Comparison of ENCODE assay signal across 8 mouse cellular contexts in genomic region chr10:80675405-80676197, GRCm38 (mm10). TPM values are rescaled to one million over a fixed set of nuclear protein-coding genes. Genes with fewer than 3 reads are reported as not detected.
DNase-seq lines count a peak whose midpoint lies in the region; ATAC-seq and TF ChIP-seq lines count a peak whose summit lies in the region.

No protein-coding gene starts in this region.

- peaks cover 25% of the 10 kb centered on the region for H3K36me3 ChIP-seq in kidney, embryonic 16.5 days (ENCODE audit: insufficient read depth, low read length)
- H3K36me3 ChIP-seq in forebrain, embryonic 14.5 days (ENCODE audit: control insufficient read depth, insufficient read depth, low read length): peaks cover 30% of the 10 kb centered on the region
- peaks cover 35% of the 10 kb centered on the region for H3K36me3 ChIP-seq in limb, embryonic 14.5 days (ENCODE audit: control insufficient read depth, insufficient read depth, low read length)
- peaks cover 28% of the 10 kb centered on the region for H3K36me3 ChIP-seq in neural tube, embryonic 12.5 days

- whole genome bisulfite sequencing in kidney, embryonic 16.5 days: 0% methylated on average over 33 of the region's 54 CpGs
- WGBS in forebrain, embryonic 14.5 days: 2% methylated on average over 29 of the region's 54 CpGs
- WGBS in limb, embryonic 14.5 days: 0% methylated on average over 33 of the region's 54 CpGs
- under 1% methylated on average over 53 of the region's 54 CpGs for WGBS in neural tube, embryonic 12.5 days

- H3K4me2 ChIP-seq in kidney, embryonic 16.5 days (replicated peaks; ENCODE audit: low read depth, low read length): peak overlapping the region; percentile 80
- H3K4me2 ChIP-seq in forebrain, embryonic 14.5 days (ENCODE audit: low read length): peak overlapping the region; percentile 95
- peak overlapping the region; percentile 87 for H3K4me2 ChIP-seq in limb, embryonic 14.5 days (replicated peaks; ENCODE audit: low read depth, low read length, severe bottlenecking)
- peak overlapping the region; percentile 89 for H3K4me2 ChIP-seq in neural tube, embryonic 12.5 days (replicated peaks)

- H3K9me3 ChIP-seq in kidney, embryonic 16.5 days (ENCODE audit: low read length): no peaks in the 10 kb centered on the region
- H3K9me3 ChIP-seq in forebrain, embryonic 14.5 days (replicated peaks; ENCODE audit: control insufficient read depth, low read length): no peaks in the 10 kb centered on the region
- no peaks in the 10 kb centered on the region for H3K9me3 ChIP-seq in limb, embryonic 14.5 days (ENCODE audit: control insufficient read depth, low read length)
- H3K9me3 ChIP-seq in neural tube, embryonic 12.5 days: no peaks in the 10 kb centered on the region

- H3K4me3 ChIP-seq in kidney, embryonic 16.5 days (ENCODE audit: low read length): peak overlapping the region; percentile 81
- H3K4me3 ChIP-seq in forebrain, embryonic 14.5 days (ENCODE audit: low read depth, low read length): peak overlapping the region; percentile 88
- peak overlapping the region; percentile 97 for H3K4me3 ChIP-seq in limb, embryonic 14.5 days (replicated peaks; ENCODE audit: low read length)
- H3K4me3 ChIP-seq in neural tube, embryonic 12.5 days: peak overlapping the region; percentile 68

- no peak for DNase-seq in kidney, adult 18-20 months
- DNase-seq in R1 (ENCODE audit: low read depth, low spot score): peak; percentile 18
- DNase-seq in forebrain, embryonic 14.5 days (ENCODE audit: low spot score): peak; percentile 46
- DNase-seq in limb, embryonic 14.5 days (ENCODE audit: low spot score): no peak
- no peak for DNase-seq in T-cell, adult 2 months (ENCODE audit: low spot score)

- no peaks in the 10 kb centered on the region for H3K27me3 ChIP-seq in kidney, embryonic 16.5 days (ENCODE audit: insufficient read depth, low read length)
- no peaks in the 10 kb centered on the region for H3K27me3 ChIP-seq in forebrain, embryonic 14.5 days (replicated peaks; ENCODE audit: control insufficient read depth, insufficient read depth, low read length)
- no peaks in the 10 kb centered on the region for H3K27me3 ChIP-seq in limb, embryonic 14.5 days (ENCODE audit: control insufficient read depth, insufficient read depth, low read length)
- H3K27me3 ChIP-seq in neural tube, embryonic 12.5 days (replicated peaks): no peaks in the 10 kb centered on the region

- peaks cover 66% of the 10 kb centered on the region for H3K4me1 ChIP-seq in kidney, embryonic 16.5 days (ENCODE audit: insufficient read depth, low read length)
- peaks cover 48% of the 10 kb centered on the region for H3K4me1 ChIP-seq in forebrain, embryonic 14.5 days (ENCODE audit: control insufficient read depth, insufficient read depth, low read length)
- peaks cover 48% of the 10 kb centered on the region for H3K4me1 ChIP-seq in limb, embryonic 14.5 days (ENCODE audit: control insufficient read depth, insufficient read depth, low read length)
- peaks cover 65% of the 10 kb centered on the region for H3K4me1 ChIP-seq in neural tube, embryonic 12.5 days

- no peak; the same call in 1 of the 2 replicates for ATAC-seq in kidney, embryonic 16.5 days (ENCODE audit: low FRiP score, low TSS enrichment)
- peak; percentile 27 for ATAC-seq in forebrain, embryonic 14.5 days
- ATAC-seq in limb, embryonic 14.5 days (ENCODE audit: low FRiP score, low read depth): no peak
- peak; percentile 14; the same call in 1 of the 2 replicates for ATAC-seq in neural tube, embryonic 12.5 days (ENCODE audit: low FRiP score, low read depth)
- no peak for ATAC-seq in megakaryocyte progenitor cell, adult 5-6 weeks (replicated peaks; ENCODE audit: poor library complexity)

- H3K27ac ChIP-seq in kidney, embryonic 16.5 days (ENCODE audit: low read length): peak overlapping the region; percentile 74
- H3K27ac ChIP-seq in forebrain, embryonic 14.5 days (ENCODE audit: low read depth, low read length): peak overlapping the region; percentile 82
- H3K27ac ChIP-seq in limb, embryonic 14.5 days (replicated peaks; ENCODE audit: low read depth, low read length): peak overlapping the region; percentile 86
- peak overlapping the region; percentile 32; the same call in 1 of the 2 replicates for H3K27ac ChIP-seq in neural tube, embryonic 12.5 days

- 0 out of 2 replicates have a peak, but pooled peaks have one; percentile 40 for TF ChIP-seq POLR2A in limb, embryonic 14.5 days (IDR thresholded peaks at IDR 0.05; ENCODE audit: borderline replicate concordance, extremely low read depth, insufficient read depth, insufficient read length)

- H3K9ac ChIP-seq in kidney, embryonic 16.5 days (replicated peaks; ENCODE audit: low read length): peak overlapping the region; percentile 96
- peak overlapping the region; percentile 95 for H3K9ac ChIP-seq in forebrain, embryonic 14.5 days (ENCODE audit: low read length)
- H3K9ac ChIP-seq in limb, embryonic 14.5 days (ENCODE audit: low read depth, low read length, severe bottlenecking): peak overlapping the region; percentile 92
- H3K9ac ChIP-seq in neural tube, embryonic 12.5 days: peak overlapping the region; percentile 97

RNA-seq across cellular contexts. Expression of gene Mknk2, which starts 2.3 kb away (rescaled TPM):
- 71.1 and 108 TPM in 2 replicates for polyA plus RNA-seq in kidney, embryonic 16.5 days (2015; fragmentation: Nextera tagmentation; extraction: Ambion mirVana)
- polyA plus RNA-seq in forebrain, embryonic 14.5 days (2014; fragmentation: Nextera tagmentation; extraction: Ambion mirVana): 43.1 and 49.1 TPM in 2 replicates
- 108 and 147 TPM in 2 replicates for polyA plus RNA-seq in limb, embryonic 14.5 days (2012; rRNA removed)
- polyA plus RNA-seq in limb, embryonic 14.5 days (2014; fragmentation: Nextera tagmentation; extraction: Ambion mirVana): 93.0 and 97.7 TPM in 2 replicates
- polyA plus RNA-seq in neural tube, embryonic 12.5 days (2016; fragmentation: Nextera tagmentation; extraction: Ambion mirVana): 86.5 and 88.5 TPM in 2 replicates
- 40.1 and 46.2 TPM in 2 replicates for total RNA-seq in megakaryocyte progenitor cell, adult 5-6 weeks (2015)
- total RNA-seq in megakaryocyte progenitor cell, adult 5-6 weeks (2017): 32.8 and 44.4 TPM in 2 replicates

RNA-seq across cellular contexts. Expression of gene Btbd2, which starts 18.7 kb away (rescaled TPM):
- polyA plus RNA-seq in kidney, embryonic 16.5 days (2015; fragmentation: Nextera tagmentation; extraction: Ambion mirVana): 21.0 and 74.8 TPM in 2 replicates
- 42.6 and 52.2 TPM in 2 replicates for polyA plus RNA-seq in forebrain, embryonic 14.5 days (2014; fragmentation: Nextera tagmentation; extraction: Ambion mirVana)
- 87.8 and 122 TPM in 2 replicates for polyA plus RNA-seq in limb, embryonic 14.5 days (2012; rRNA removed)
- 78.0 and 89.1 TPM in 2 replicates for polyA plus RNA-seq in limb, embryonic 14.5 days (2014; fragmentation: Nextera tagmentation; extraction: Ambion mirVana)
- polyA plus RNA-seq in neural tube, embryonic 12.5 days (2016; fragmentation: Nextera tagmentation; extraction: Ambion mirVana): 92.8 and 100 TPM in 2 replicates
- 10.5 and 13.2 TPM in 2 replicates for total RNA-seq in megakaryocyte progenitor cell, adult 5-6 weeks (2015)
- 19.9 and 25.7 TPM in 2 replicates for total RNA-seq in megakaryocyte progenitor cell, adult 5-6 weeks (2017)

RNA-seq across cellular contexts. Expression of gene Mob3a, which starts 26.2 kb away (rescaled TPM):
- polyA plus RNA-seq in kidney, embryonic 16.5 days (2015; fragmentation: Nextera tagmentation; extraction: Ambion mirVana): 43.1 and 43.2 TPM in 2 replicates
- 35.7 and 37.2 TPM in 2 replicates for polyA plus RNA-seq in forebrain, embryonic 14.5 days (2014; fragmentation: Nextera tagmentation; extraction: Ambion mirVana)
- polyA plus RNA-seq in limb, embryonic 14.5 days (2012; rRNA removed): 33.7 and 42.7 TPM in 2 replicates
- polyA plus RNA-seq in limb, embryonic 14.5 days (2014; fragmentation: Nextera tagmentation; extraction: Ambion mirVana): 35.9 and 36.5 TPM in 2 replicates
- 59.4 and 61.5 TPM in 2 replicates for polyA plus RNA-seq in neural tube, embryonic 12.5 days (2016; fragmentation: Nextera tagmentation; extraction: Ambion mirVana)
- 26.4 and 31.9 TPM in 2 replicates for total RNA-seq in megakaryocyte progenitor cell, adult 5-6 weeks (2015)
- 34.9 and 39.0 TPM in 2 replicates for total RNA-seq in megakaryocyte progenitor cell, adult 5-6 weeks (2017)

RNA-seq across cellular contexts. Expression of gene Izumo4, which starts 26.4 kb away (rescaled TPM):
- 23.3 and 23.8 TPM in 2 replicates for polyA plus RNA-seq in kidney, embryonic 16.5 days (2015; fragmentation: Nextera tagmentation; extraction: Ambion mirVana)
- polyA plus RNA-seq in forebrain, embryonic 14.5 days (2014; fragmentation: Nextera tagmentation; extraction: Ambion mirVana): 16.0 and 21.5 TPM in 2 replicates
- 64.5 and 66.1 TPM in 2 replicates for polyA plus RNA-seq in limb, embryonic 14.5 days (2012; rRNA removed)
- polyA plus RNA-seq in limb, embryonic 14.5 days (2014; fragmentation: Nextera tagmentation; extraction: Ambion mirVana): 14.4 and 15.9 TPM in 2 replicates
- polyA plus RNA-seq in neural tube, embryonic 12.5 days (2016; fragmentation: Nextera tagmentation; extraction: Ambion mirVana): 28.6 and 29.3 TPM in 2 replicates
- total RNA-seq in megakaryocyte progenitor cell, adult 5-6 weeks (2015): 7.0 and 13.6 TPM in 2 replicates
- 1.7 and 4.3 TPM in 2 replicates for total RNA-seq in megakaryocyte progenitor cell, adult 5-6 weeks (2017)

RNA-seq across cellular contexts. Expression of gene Csnk1g2, which starts 53.0 kb away (rescaled TPM):
- polyA plus RNA-seq in kidney, embryonic 16.5 days (2015; fragmentation: Nextera tagmentation; extraction: Ambion mirVana): 30.8 and 93.6 TPM in 2 replicates
- polyA plus RNA-seq in forebrain, embryonic 14.5 days (2014; fragmentation: Nextera tagmentation; extraction: Ambion mirVana): 35.9 and 49.2 TPM in 2 replicates
- 253 and 298 TPM in 2 replicates for polyA plus RNA-seq in limb, embryonic 14.5 days (2012; rRNA removed)
- 110 and 125 TPM in 2 replicates for polyA plus RNA-seq in limb, embryonic 14.5 days (2014; fragmentation: Nextera tagmentation; extraction: Ambion mirVana)
- polyA plus RNA-seq in neural tube, embryonic 12.5 days (2016; fragmentation: Nextera tagmentation; extraction: Ambion mirVana): 173 and 192 TPM in 2 replicates
- total RNA-seq in megakaryocyte progenitor cell, adult 5-6 weeks (2015): 39.1 and 43.1 TPM in 2 replicates
- total RNA-seq in megakaryocyte progenitor cell, adult 5-6 weeks (2017): 127 and 171 TPM in 2 replicates

Comparison
In these comparisons a context has a peak if more than half of its experiments do, and no peak if none do; other contexts are left out.
1. ATAC-seq: peak in forebrain, embryonic 14.5 days (single experiment) and neural tube, embryonic 12.5 days (single experiment); none in kidney, embryonic 16.5 days (single experiment), limb, embryonic 14.5 days (single experiment) and megakaryocyte progenitor cell, adult 5-6 weeks (single experiment).
2. H3K27ac ChIP-seq: peak in every context shown above with its lines; median percentile 86 in limb, embryonic 14.5 days; 82 in forebrain, embryonic 14.5 days; 74 in kidney, embryonic 16.5 days; 32 in neural tube, embryonic 12.5 days.
3. DNase-seq: peak in R1 (single experiment) and forebrain, embryonic 14.5 days (single experiment); none in kidney, adult 18-20 months (single experiment), limb, embryonic 14.5 days (single experiment) and T-cell, adult 2 months (single experiment).
4. Peak in every context shown above with its lines, with median percentiles within 50 percentile points of each other: H3K4me2 ChIP-seq, H3K4me3 ChIP-seq and H3K9ac ChIP-seq.